Mouse (Mus musculus) limb, embryonic 13.5 days (tissue): ENCODE measurements around the gene Rab40c. TPM values are rescaled to one million over a fixed set of nuclear protein-coding genes. Genes with fewer than 3 reads are reported as not detected.
A peak's percentile ranks its signal among the peaks of the same experiment; 100 is the strongest.

ENCODE experiments used
- ATAC-seq: fragments of 200-750 bp; cut with Nextera tagmentation; 2 replicates; pipeline ENCODE4 v1.8.0; 2017; ENCODE audit warnings: low read depth, moderate number of reproducible peaks, moderate TSS enrichment; ENCODE audit not compliant: low FRiP score
- H3K27ac ChIP-seq: fragments of 300-500 bp; sonication (generic); 2 replicates; pipeline ENCODE4 v1.5.1; 2015; ENCODE audit warnings: inconsistent platforms, mild to moderate bottlenecking, moderate library complexity
- H3K27me3 ChIP-seq: fragments of 300-500 bp; sonication (generic); 2 replicates; pipeline ENCODE4 v1.6.1; 2015; ENCODE audit warnings: mild to moderate bottlenecking, inconsistent platforms
- H3K36me3 ChIP-seq: fragments of 300-500 bp; sonication (generic); 2 replicates; pipeline ENCODE4 v1.6.1; 2015; ENCODE audit warnings: inconsistent platforms, mild to moderate bottlenecking, moderate library complexity
- H3K4me1 ChIP-seq: fragments of 300-500 bp; sonication (generic); 2 replicates; pipeline ENCODE4 v1.6.1; 2015; ENCODE audit warnings: inconsistent platforms
- H3K4me2 ChIP-seq: fragments of 300-500 bp; sonication (generic); replicated peaks from 2 replicates; pipeline ENCODE4 v1.6.1; 2015; ENCODE audit warnings: inconsistent platforms, mild to moderate bottlenecking, moderate library complexity
- H3K4me3 ChIP-seq: fragments of 300-500 bp; sonication (generic); 2 replicates; pipeline ENCODE4 v1.5.1; 2015; ENCODE audit warnings: moderate library complexity, mild to moderate bottlenecking, inconsistent platforms
- H3K9ac ChIP-seq: fragments of 300-500 bp; sonication (generic); 2 replicates; pipeline ENCODE4 v1.6.1; 2015; ENCODE audit warnings: mild to moderate bottlenecking, inconsistent platforms
- H3K9me3 ChIP-seq: fragments of 300-500 bp; sonication (generic); 2 replicates; pipeline ENCODE4 v1.6.1; 2016; ENCODE audit warnings: inconsistent platforms
- WGBS: fragments of 180-500 bp; shearing (Covaris S2); methylation state at CpG from one replicate; pipeline ENCODE4 v1.1.7; 2015; 5-methylcytosine and 5-hydroxymethylcytosine counted together
- polyA plus RNA-seq: library from polyadenylated mRNA; unstranded; fragments of >200 nt; fragmentation: Nextera tagmentation; extraction: Ambion mirVana; gene quantifications from 2 replicates; pipeline ENCODE4 v1.2.1, GENCODE M21; 2015

The Rab40c gene
- polyA plus RNA-seq, 1 experiment from 2014 or later: 37.6 TPM

GRCm38 (mm10) chr17:25944366-25945163 is 25.0 kb upstream of the Rab40c start, which contains the start of the genes Pigq and Nhlrc4:
Gene Pigq (minus strand): TSS chr17:25944936.
Gene Nhlrc4 (minus strand): TSS chr17:25944961.
- no peaks in the 10 kb centered on the region for H3K36me3 ChIP-seq
- WGBS: 51% methylated on average over 6 of the region's 6 CpGs
- H3K4me3 ChIP-seq: no peak within 1 kb of the TSS
- no peak within 1 kb of the TSS for H3K27ac ChIP-seq
- H3K4me1 ChIP-seq: peaks cover 19% of the 10 kb centered on the region
- H3K9me3 ChIP-seq: no peaks in the 10 kb centered on the region
- H3K27me3 ChIP-seq: peaks cover 4% of the 10 kb centered on the region
- no peak within 1 kb of the TSS for H3K4me2 ChIP-seq
- H3K9ac ChIP-seq: peak within 1 kb of the TSS; percentile 19; the same call in 1 of the 2 replicates
- ATAC-seq: no peak

- Histone ChIP-seq H3K4me3 (no peak overlapping the region), H3K9ac (no peak overlapping the region), H3K9me3 (no peaks in the 10 kb centered on the region), H3K4me1 (peaks cover 19% of the 10 kb centered on the region), H3K36me3 (no peaks in the 10 kb centered on the region), H3K27ac (no peak overlapping the region), H3K27me3 (no peaks in the 10 kb centered on the region), H3K4me2 (no peak overlapping the region)
- WGBS: 76% methylated on average over 9 of the region's 9 CpGs
- no peak for ATAC-seq
Observed at GRCm38 (mm10) chr17:25943769-25944168, 24.2 kb upstream of the Rab40c start.

- Histone ChIP-seq H3K4me3 (no peak overlapping the region), H3K36me3 (no peaks in the 10 kb centered on the region), H3K27ac (peak overlapping the region; percentile 10; the same call in 1 of the 2 replicates), H3K9ac (no peak overlapping the region), H3K9me3 (no peaks in the 10 kb centered on the region), H3K27me3 (no peaks in the 10 kb centered on the region), H3K4me2 (no peak overlapping the region), H3K4me1 (peaks cover 19% of the 10 kb centered on the region)
- no peak for ATAC-seq
- WGBS: 76% methylated on average over 3 of the region's 3 CpGs
Observed at GRCm38 (mm10) chr17:25943221-25943620, 23.7 kb upstream of the Rab40c start.

- Histone ChIP-seq H3K9me3 (no peaks in the 10 kb centered on the region), H3K9ac (no peak overlapping the region; the same call in 1 of the 2 replicates), H3K27me3 (no peaks in the 10 kb centered on the region), H3K4me3 (no peak overlapping the region), H3K27ac (no peak overlapping the region), H3K4me2 (peak overlapping the region; percentile 75; the same call in 1 of the 2 replicates), H3K36me3 (peaks cover 2% of the 10 kb centered on the region; the same call in 1 of the 2 replicates), H3K4me1 (peaks cover 19% of the 10 kb centered on the region)
- ATAC-seq: peak; percentile 13; the same call in 1 of the 2 replicates
- 91% methylated on average over 2 of the region's 2 CpGs for WGBS
Observed at GRCm38 (mm10) chr17:25942597-25943151, 23.1 kb upstream of the Rab40c start.

- Histone ChIP-seq H3K9me3 (no peaks in the 10 kb centered on the region), H3K4me3 (peak overlapping the region; percentile 87), H3K4me2 (peak overlapping the region; percentile 75), H3K36me3 (peaks cover 12% of the 10 kb centered on the region), H3K9ac (peak overlapping the region; percentile 97), H3K27ac (peak overlapping the region; percentile 84), H3K27me3 (no peaks in the 10 kb centered on the region), H3K4me1 (peaks cover 19% of the 10 kb centered on the region)
- 2% methylated on average over 54 of the region's 54 CpGs for WGBS
- ATAC-seq: peak; percentile 74
Observed at GRCm38 (mm10) chr17:25941511-25942241, 22.1 kb upstream of the Rab40c start.

GRCm38 (mm10) chr17:25934526-25934925 is 15.0 kb upstream of the Rab40c start:
- Histone ChIP-seq H3K4me1 (no peaks in the 10 kb centered on the region), H3K9ac (no peak overlapping the region), H3K27ac (no peak overlapping the region), H3K4me3 (no peak overlapping the region), H3K9me3 (no peaks in the 10 kb centered on the region), H3K27me3 (no peaks in the 10 kb centered on the region), H3K4me2 (no peak overlapping the region), H3K36me3 (peaks cover 81% of the 10 kb centered on the region)
- ATAC-seq: no peak
- WGBS: 94% methylated on average over 1 of the region's 1 CpGs

- no peak for ATAC-seq
- peaks cover 50% of the 10 kb centered on the region for H3K36me3 ChIP-seq
- no peak overlapping the region for H3K4me2 ChIP-seq
- H3K9ac ChIP-seq: no peak overlapping the region
- H3K9me3 ChIP-seq: no peaks in the 10 kb centered on the region
- H3K4me3 ChIP-seq: no peak overlapping the region
- no peak overlapping the region for H3K27ac ChIP-seq
- H3K4me1 ChIP-seq: 0 out of 2 replicates have a peak, but pooled peaks cover 6% of the 10 kb centered on the region
- 72% methylated on average over 2 of the region's 2 CpGs for WGBS
- H3K27me3 ChIP-seq: no peaks in the 10 kb centered on the region
Observed at GRCm38 (mm10) chr17:25925348-25925747, 5.8 kb upstream of the Rab40c start.

- WGBS: 86% methylated on average over 5 of the region's 5 CpGs
- Histone ChIP-seq H3K27me3 (no peaks in the 10 kb centered on the region), H3K9me3 (no peaks in the 10 kb centered on the region), H3K4me2 (no peak overlapping the region), H3K9ac (no peak overlapping the region), H3K36me3 (peaks cover 23% of the 10 kb centered on the region), H3K4me3 (no peak overlapping the region), H3K27ac (no peak overlapping the region), H3K4me1 (peaks cover 20% of the 10 kb centered on the region)
- ATAC-seq: no peak
Observed at GRCm38 (mm10) chr17:25922120-25922519, 2.6 kb upstream of the Rab40c start.

- H3K4me3 ChIP-seq: peak overlapping the region; percentile 97
- H3K36me3 ChIP-seq: peaks cover 10% of the 10 kb centered on the region
- under 1% methylated on average over 37 of the region's 40 CpGs for WGBS
- H3K9me3 ChIP-seq: no peaks in the 10 kb centered on the region
- ATAC-seq: peak; percentile 98
- H3K9ac ChIP-seq: peak overlapping the region; percentile 74
- peak overlapping the region; percentile 95 for H3K4me2 ChIP-seq
- peak overlapping the region; percentile 89 for H3K27ac ChIP-seq
- no peaks in the 10 kb centered on the region for H3K27me3 ChIP-seq
- peaks cover 20% of the 10 kb centered on the region for H3K4me1 ChIP-seq
Observed at GRCm38 (mm10) chr17:25919786-25920642, 487 bp upstream of the Rab40c start.

- no peaks in the 10 kb centered on the region for H3K27me3 ChIP-seq
- WGBS: 80% methylated on average over 9 of the region's 9 CpGs
- H3K9ac ChIP-seq: peak overlapping the region; percentile 92
- peaks cover 15% of the 10 kb centered on the region for H3K36me3 ChIP-seq
- peak overlapping the region; percentile 97 for H3K4me3 ChIP-seq
- no peak overlapping the region for H3K27ac ChIP-seq
- no peaks in the 10 kb centered on the region for H3K9me3 ChIP-seq
- ATAC-seq: no peak
- peaks cover 20% of the 10 kb centered on the region for H3K4me1 ChIP-seq
- H3K4me2 ChIP-seq: peak overlapping the region; percentile 95
Observed at GRCm38 (mm10) chr17:25918037-25918750, 1.3 kb downstream of the Rab40c start.
